Mouse (Mus musculus) liver, adult 2 months (tissue): Measurements from ENCODE around the gene Pdik1l.

ENCODE experiments used
- CTCF ChIP-seq: fragments of 200-500 bp; IDR thresholded peaks from 2 replicates; pipeline ENCODE4 v1.5.1; 2011; ENCODE audit warnings: low read depth, low read length, control low read depth
- POLR2A ChIP-seq: fragments of 200-500 bp; IDR thresholded peaks from 2 replicates; pipeline ENCODE4 v1.6.1; 2011; ENCODE audit warnings: low read length, control low read depth; ENCODE audit not compliant: insufficient read depth; ENCODE audit errors: extremely low read depth

DNA sequence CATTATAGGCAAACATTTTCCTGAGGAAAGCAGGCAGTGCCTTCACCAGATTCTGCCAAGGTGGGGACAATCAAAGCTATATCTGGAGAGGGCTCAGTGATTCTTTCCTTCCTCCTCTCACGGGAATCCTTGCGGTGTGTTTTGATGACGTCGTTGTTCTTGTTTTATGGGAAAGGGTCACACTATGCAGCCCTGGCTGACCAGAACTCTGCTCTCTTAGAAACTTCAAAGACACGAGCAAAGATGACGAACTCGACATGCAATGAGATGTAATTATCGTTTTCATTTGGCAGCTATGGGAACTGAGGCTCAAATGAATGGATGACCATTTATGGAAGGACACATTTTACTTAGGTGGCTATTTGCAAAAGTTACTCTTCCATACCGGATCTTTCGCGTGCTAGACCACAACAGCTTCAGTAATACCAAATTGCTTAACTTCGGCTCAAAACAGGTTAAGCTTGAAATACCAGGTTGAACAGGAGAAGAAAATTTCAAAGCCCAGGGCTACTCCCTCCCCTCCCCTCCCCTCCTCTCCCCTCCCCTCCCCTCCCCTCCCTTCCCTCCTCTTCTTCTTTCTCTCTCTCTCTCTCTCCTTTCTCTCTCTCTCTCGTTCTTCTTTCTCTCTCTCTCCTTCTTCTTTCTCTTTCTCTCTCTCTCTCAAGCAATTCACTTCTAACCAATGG, 14.8 kb downstream of the Pdik1l start:
- TF ChIP-seq POLR2A, result no peak
- no peak for TF ChIP-seq CTCF
